Mouse (Mus musculus) midbrain, embryonic 12.5 days (tissue): ENCODE measurements around the gene Ankrd34a. TPM values are rescaled to one million over a fixed set of nuclear protein-coding genes. Genes with fewer than 3 reads are reported as not detected.

Experiments
- ATAC-seq: fragments of 200-750 bp; cut with Nextera tagmentation; 2 replicates; pipeline ENCODE4 v1.8.0; 2017; ENCODE audit warnings: low read depth, moderate TSS enrichment, moderate library complexity; ENCODE audit not compliant: low FRiP score
- H3K27ac ChIP-seq: fragments of 300-500 bp; sonication (generic); replicated peaks from 2 replicates; pipeline ENCODE4 v1.5.1; 2016; ENCODE audit warnings: mild to moderate bottlenecking
- H3K27me3 ChIP-seq: fragments of 300-500 bp; sonication (generic); 2 replicates; pipeline ENCODE4 v1.6.1; 2016; ENCODE audit warnings: mild to moderate bottlenecking
- H3K36me3 ChIP-seq: fragments of 300-500 bp; sonication (generic); 2 replicates; pipeline ENCODE4 v1.6.1; 2016
- H3K4me1 ChIP-seq: fragments of 300-500 bp; sonication (generic); 2 replicates; pipeline ENCODE4 v1.6.1; 2016
- H3K4me2 ChIP-seq: fragments of 300-500 bp; sonication (generic); replicated peaks from 2 replicates; pipeline ENCODE4 v1.6.1; 2016; ENCODE audit warnings: mild to moderate bottlenecking, moderate library complexity
- H3K4me3 ChIP-seq: fragments of 300-500 bp; sonication (generic); 2 replicates; pipeline ENCODE4 v1.5.1; 2016; ENCODE audit warnings: mild to moderate bottlenecking
- H3K9ac ChIP-seq: fragments of 300-500 bp; sonication (generic); replicated peaks from 2 replicates; pipeline ENCODE4 v1.6.1; 2016; ENCODE audit warnings: mild to moderate bottlenecking, moderate library complexity
- H3K9me3 ChIP-seq: fragments of 300-500 bp; sonication (generic); 2 replicates; pipeline ENCODE4 v1.6.1; 2016; ENCODE audit warnings: mild to moderate bottlenecking
- WGBS: fragments of 180-500 bp; shearing (Covaris S2); methylation state at CpG from one replicate; pipeline ENCODE4 v1.1.7; 2016; 5-methylcytosine and 5-hydroxymethylcytosine counted together
- polyA plus RNA-seq: library from polyadenylated mRNA; unstranded; fragments of >200 nt; fragmentation: Nextera tagmentation; extraction: Ambion mirVana; gene quantifications from 2 replicates; pipeline ENCODE4 v1.2.1, GENCODE M21; 2016

Gene Ankrd34a
- polyA plus RNA-seq, 1 experiment from 2014 or later = 2.6 TPM

- Histone ChIP-seq H3K27ac (peak within 1 kb of the TSS; percentile 82), H3K4me2 (peak within 1 kb of the TSS; percentile 84), H3K9me3 (no peaks in the 10 kb centered on the region), H3K4me3 (peak within 1 kb of the TSS; percentile 68), H3K9ac (peak within 1 kb of the TSS; percentile 75), H3K36me3 (no peaks in the 10 kb centered on the region), H3K4me1 (peaks cover 48% of the 10 kb centered on the region), H3K27me3 (peaks cover 29% of the 10 kb centered on the region)
- ATAC-seq = peak; percentile 84
- under 1% methylated on average over 36 of the region's 38 CpGs for WGBS
Observed at GRCm38 (mm10) chr3:96593790-96594560, 2.5 kb upstream of the Ankrd34a start, which contains the start of gene Polr3gl. TSS of gene Polr3gl (minus strand) at chr3:96594181.

- Histone ChIP-seq H3K36me3 (no peaks in the 10 kb centered on the region), H3K27ac (no peak overlapping the region), H3K9ac (no peak overlapping the region), H3K9me3 (no peaks in the 10 kb centered on the region), H3K27me3 (peaks cover 37% of the 10 kb centered on the region), H3K4me2 (no peak overlapping the region), H3K4me3 (no peak overlapping the region), H3K4me1 (peaks cover 48% of the 10 kb centered on the region)
- WGBS = 83% methylated on average over 5 of the region's 5 CpGs
- ATAC-seq = no peak
Observed at GRCm38 (mm10) chr3:96594851-96595250, 1.6 kb upstream of the Ankrd34a start.

- no peak overlapping the region for H3K27ac ChIP-seq
- H3K27me3 ChIP-seq = peaks cover 37% of the 10 kb centered on the region
- H3K36me3 ChIP-seq = no peaks in the 10 kb centered on the region
- no peak for ATAC-seq
- no peak overlapping the region for H3K9ac ChIP-seq
- WGBS = 21% methylated on average over 6 of the region's 6 CpGs
- H3K4me1 ChIP-seq = peaks cover 55% of the 10 kb centered on the region
- H3K4me2 ChIP-seq = peak overlapping the region; percentile 77
- no peaks in the 10 kb centered on the region for H3K9me3 ChIP-seq
- no peak overlapping the region for H3K4me3 ChIP-seq
Observed at GRCm38 (mm10) chr3:96595661-96596060, 775 bp upstream of the Ankrd34a start.

GRCm38 (mm10) chr3:96596855-96597254 lies 419 bp downstream of the Ankrd34a start:
- Histone ChIP-seq H3K27ac (no peak overlapping the region), H3K4me3 (peak overlapping the region; percentile 49), H3K4me1 (peaks cover 56% of the 10 kb centered on the region), H3K9me3 (no peaks in the 10 kb centered on the region), H3K9ac (peak overlapping the region; percentile 58), H3K4me2 (peak overlapping the region; percentile 77), H3K36me3 (no peaks in the 10 kb centered on the region), H3K27me3 (peaks cover 37% of the 10 kb centered on the region)
- ATAC-seq = no peak
- 1% methylated on average over 11 of the region's 12 CpGs for WGBS

GRCm38 (mm10) chr3:96597435-96597891 lies 1.0 kb downstream of the Ankrd34a start:
- H3K4me2 ChIP-seq = peak overlapping the region; percentile 77
- ATAC-seq = no peak
- WGBS = under 1% methylated on average over 40 of the region's 40 CpGs
- peaks cover 57% of the 10 kb centered on the region for H3K4me1 ChIP-seq
- peaks cover 34% of the 10 kb centered on the region for H3K27me3 ChIP-seq
- peak overlapping the region; percentile 47 for H3K27ac ChIP-seq
- H3K9me3 ChIP-seq = no peaks in the 10 kb centered on the region
- H3K36me3 ChIP-seq = no peaks in the 10 kb centered on the region
- peak overlapping the region; percentile 49 for H3K4me3 ChIP-seq
- H3K9ac ChIP-seq = peak overlapping the region; percentile 58

GRCm38 (mm10) chr3:96598156-96599068 lies 2.0 kb downstream of the Ankrd34a start:
- peaks cover 34% of the 10 kb centered on the region for H3K27me3 ChIP-seq
- ATAC-seq = no peak
- peak overlapping the region; percentile 49 for H3K4me3 ChIP-seq
- WGBS = 2% methylated on average over 54 of the region's 54 CpGs
- peak overlapping the region; percentile 77 for H3K4me2 ChIP-seq
- H3K4me1 ChIP-seq = peaks cover 57% of the 10 kb centered on the region
- H3K27ac ChIP-seq = peak overlapping the region; percentile 47
- H3K36me3 ChIP-seq = peaks cover under 1% of the 10 kb centered on the region; the same call in 1 of the 2 replicates
- no peaks in the 10 kb centered on the region for H3K9me3 ChIP-seq
- H3K9ac ChIP-seq = peak overlapping the region; percentile 58

- Histone ChIP-seq H3K36me3 (peaks cover 7% of the 10 kb centered on the region), H3K4me1 (peaks cover 64% of the 10 kb centered on the region), H3K27ac (no peak overlapping the region), H3K4me2 (peak overlapping the region; percentile 77), H3K27me3 (peaks cover 34% of the 10 kb centered on the region), H3K4me3 (no peak overlapping the region), H3K9me3 (no peaks in the 10 kb centered on the region), H3K9ac (no peak overlapping the region)
- WGBS = 44% methylated on average over 8 of the region's 8 CpGs
- ATAC-seq = no peak
Observed at GRCm38 (mm10) chr3:96599069-96599393, 2.6 kb downstream of the Ankrd34a start.

- Histone ChIP-seq H3K27me3 (peaks cover 34% of the 10 kb centered on the region), H3K4me3 (no peak overlapping the region)
Observed at GRCm38 (mm10) chr3:96599411-96599810, 3.0 kb downstream of the Ankrd34a start.

GRCm38 (mm10) chr3:96600639-96601250 lies 4.3 kb downstream of the Ankrd34a start, which contains the start of gene Lix1l:
TSS of gene Lix1l (plus strand) at chr3:96601149.
- peaks cover 71% of the 10 kb centered on the region for H3K4me1 ChIP-seq
- peaks cover 23% of the 10 kb centered on the region for H3K27me3 ChIP-seq
- H3K36me3 ChIP-seq = peaks cover 7% of the 10 kb centered on the region
- H3K9me3 ChIP-seq = no peaks in the 10 kb centered on the region
- peak; percentile 94 for ATAC-seq
- 2% methylated on average over 27 of the region's 27 CpGs for WGBS
- H3K4me2 ChIP-seq = peak within 1 kb of the TSS; percentile 70
- peak within 1 kb of the TSS; percentile 98 for H3K9ac ChIP-seq
- peak within 1 kb of the TSS; percentile 97 for H3K27ac ChIP-seq
- H3K4me3 ChIP-seq = peak within 1 kb of the TSS; percentile 95

More at GRCm38 (mm10) chr3:96599411-96599810, 3.0 kb downstream of the Ankrd34a start:
- no peaks in the 10 kb centered on the region for H3K9me3 ChIP-seq
- peaks cover 67% of the 10 kb centered on the region for H3K4me1 ChIP-seq
- WGBS = 58% methylated on average over 3 of the region's 3 CpGs
- no peak overlapping the region for H3K4me2 ChIP-seq
- no peak for ATAC-seq
- peaks cover 7% of the 10 kb centered on the region for H3K36me3 ChIP-seq
- H3K9ac ChIP-seq = no peak overlapping the region
- no peak overlapping the region for H3K27ac ChIP-seq

GRCm38 (mm10) chr3:96601251-96601787 lies 4.9 kb downstream of the Ankrd34a start:
- WGBS = under 1% methylated on average over 14 of the region's 40 CpGs
- peak; percentile 71 for ATAC-seq

GRCm38 (mm10) chr3:96601941-96602703 lies 5.7 kb downstream of the Ankrd34a start:
- 22% methylated on average over 10 of the region's 10 CpGs for WGBS
- peak overlapping the region; percentile 97 for H3K27ac ChIP-seq
- peak overlapping the region; percentile 98 for H3K9ac ChIP-seq
- H3K4me3 ChIP-seq = peak overlapping the region; percentile 95
- ATAC-seq = no peak
- peaks cover 10% of the 10 kb centered on the region for H3K27me3 ChIP-seq
- H3K4me2 ChIP-seq = peak overlapping the region; percentile 70
- H3K36me3 ChIP-seq = peaks cover 7% of the 10 kb centered on the region
- H3K9me3 ChIP-seq = no peaks in the 10 kb centered on the region
- H3K4me1 ChIP-seq = peaks cover 57% of the 10 kb centered on the region

More at GRCm38 (mm10) chr3:96601251-96601787, 4.9 kb downstream of the Ankrd34a start:
- no peaks in the 10 kb centered on the region for H3K9me3 ChIP-seq
- peak overlapping the region; percentile 98 for H3K9ac ChIP-seq
- peaks cover 18% of the 10 kb centered on the region for H3K27me3 ChIP-seq
- H3K27ac ChIP-seq = peak overlapping the region; percentile 97
- peak overlapping the region; percentile 95 for H3K4me3 ChIP-seq
- H3K4me1 ChIP-seq = peaks cover 65% of the 10 kb centered on the region
- peak overlapping the region; percentile 70 for H3K4me2 ChIP-seq
- peaks cover 7% of the 10 kb centered on the region for H3K36me3 ChIP-seq
